Mouse (Mus musculus): ENCODE measurements around the gene Hspb11. TPM values are rescaled to one million over a fixed set of nuclear protein-coding genes. Genes with fewer than 3 reads are reported as not detected.

Gene Hspb11
- total and polyA plus RNA-seq, 2 experiments from 2014 or later, result 12.2 to 36.4 TPM

GRCm38 (mm10) chr4:107213279-107214011 lies 39.9 kb upstream of the Hspb11 start:
- TF ChIP-seq CTCF (IDR thresholded peaks at IDR 0.05; ENCODE audit: low read depth), result no peak
- DNase-seq (ENCODE audit: low spot score) (no peak), ATAC-seq (0 out of 2 replicates have a peak, but pooled peaks have one; percentile 24)
- Histone ChIP-seq H3K9me3 (ENCODE audit: low read length) (no peaks in the 10 kb centered on the region), H3K4me3 (ENCODE audit: low read length) (no peak overlapping the region), H3K9ac (replicated peaks; ENCODE audit: low read length) (no peak overlapping the region), H3K27ac (no peak overlapping the region), H3K4me2 (ENCODE audit: low read depth, low read length) (no peak overlapping the region), H3K36me3 (ENCODE audit: insufficient read depth, low read length) (0 out of 2 replicates have a peak, but pooled peaks cover 4% of the 10 kb centered on the region), H3K27me3 (ENCODE audit: insufficient read depth, low read length) (no peaks in the 10 kb centered on the region), H3K4me1 (ENCODE audit: insufficient read depth, low read length) (no peaks in the 10 kb centered on the region)
- 76% methylated on average over 12 of the region's 12 CpGs for WGBS

GRCm38 (mm10) chr4:107217574-107217973 lies 35.8 kb upstream of the Hspb11 start:
- no peak overlapping the region for H3K4me2 ChIP-seq (ENCODE audit: low read depth, low read length)
- no peaks in the 10 kb centered on the region for H3K4me1 ChIP-seq (ENCODE audit: insufficient read depth, low read length)
- no peak overlapping the region for H3K4me3 ChIP-seq (ENCODE audit: low read length)
- no peaks in the 10 kb centered on the region for H3K27me3 ChIP-seq (ENCODE audit: insufficient read depth, low read length)
- H3K9me3 ChIP-seq (ENCODE audit: low read length), result no peaks in the 10 kb centered on the region
- TF ChIP-seq CTCF (IDR thresholded peaks at IDR 0.05; ENCODE audit: low read depth), result no peak
- no peaks in the 10 kb centered on the region for H3K36me3 ChIP-seq (ENCODE audit: insufficient read depth, low read length)
- H3K27ac ChIP-seq, result no peak overlapping the region
- 84% methylated on average over 9 of the region's 9 CpGs for WGBS
- ATAC-seq (no peak), DNase-seq (ENCODE audit: low spot score) (no peak)
- H3K9ac ChIP-seq (replicated peaks; ENCODE audit: low read length), result no peak overlapping the region

- DNase-seq (ENCODE audit: low spot score), result no peak
- H3K4me3 ChIP-seq (ENCODE audit: low read length), result no peak overlapping the region
- H3K9me3 ChIP-seq (ENCODE audit: low read length), result no peaks in the 10 kb centered on the region
- H3K27me3 ChIP-seq (ENCODE audit: insufficient read depth, low read length), result no peaks in the 10 kb centered on the region
- H3K4me2 ChIP-seq (ENCODE audit: low read depth, low read length), result no peak overlapping the region
- H3K4me1 ChIP-seq (ENCODE audit: insufficient read depth, low read length), result no peaks in the 10 kb centered on the region
- H3K36me3 ChIP-seq (ENCODE audit: insufficient read depth, low read length), result no peaks in the 10 kb centered on the region
- WGBS, result 91% methylated on average over 5 of the region's 5 CpGs
- H3K9ac ChIP-seq (replicated peaks; ENCODE audit: low read length), result no peak overlapping the region
- no peak overlapping the region for H3K27ac ChIP-seq
- no peak for ATAC-seq
- TF ChIP-seq CTCF (IDR thresholded peaks at IDR 0.05; ENCODE audit: low read depth), result no peak
These were observed 31.9 kb upstream of the Hspb11 start for GRCm38 (mm10) chr4:107221524-107221923.

GRCm38 (mm10) chr4:107223225-107224204 lies 29.9 kb upstream of the Hspb11 start:
- 63% methylated on average over 11 of the region's 11 CpGs for WGBS
- H3K27me3 ChIP-seq (ENCODE audit: insufficient read depth, low read length), result no peaks in the 10 kb centered on the region
- peak; percentile 86 for ATAC-seq
- no peak overlapping the region for H3K27ac ChIP-seq
- no peak for TF ChIP-seq CTCF (IDR thresholded peaks at IDR 0.05; ENCODE audit: low read depth)
- H3K4me3 ChIP-seq (ENCODE audit: low read length), result no peak overlapping the region
- no peak overlapping the region for H3K4me2 ChIP-seq (ENCODE audit: low read depth, low read length)
- no peaks in the 10 kb centered on the region for H3K9me3 ChIP-seq (ENCODE audit: low read length)
- H3K9ac ChIP-seq (replicated peaks; ENCODE audit: low read length), result no peak overlapping the region
- peak; percentile 66 for DNase-seq (ENCODE audit: low spot score)
- H3K36me3 ChIP-seq (ENCODE audit: insufficient read depth, low read length), result no peaks in the 10 kb centered on the region
- no peaks in the 10 kb centered on the region for H3K4me1 ChIP-seq (ENCODE audit: insufficient read depth, low read length)

GRCm38 (mm10) chr4:107226313-107226712 lies 27.1 kb upstream of the Hspb11 start:
- no peak overlapping the region for H3K4me2 ChIP-seq (ENCODE audit: low read depth, low read length)
- WGBS, result 99% methylated on average over 2 of the region's 2 CpGs
- no peaks in the 10 kb centered on the region for H3K36me3 ChIP-seq (ENCODE audit: insufficient read depth, low read length)
- ATAC-seq (no peak), DNase-seq (ENCODE audit: low spot score) (no peak)
- H3K9ac ChIP-seq (replicated peaks; ENCODE audit: low read length), result no peak overlapping the region
- no peak overlapping the region for H3K4me3 ChIP-seq (ENCODE audit: low read length)
- H3K4me1 ChIP-seq (ENCODE audit: insufficient read depth, low read length), result no peaks in the 10 kb centered on the region
- no peaks in the 10 kb centered on the region for H3K9me3 ChIP-seq (ENCODE audit: low read length)
- H3K27ac ChIP-seq, result no peak overlapping the region
- no peak for TF ChIP-seq CTCF (IDR thresholded peaks at IDR 0.05; ENCODE audit: low read depth)
- no peaks in the 10 kb centered on the region for H3K27me3 ChIP-seq (ENCODE audit: insufficient read depth, low read length)

- ATAC-seq (no peak), DNase-seq (ENCODE audit: low spot score) (no peak)
- Histone ChIP-seq H3K4me1 (ENCODE audit: insufficient read depth, low read length) (no peaks in the 10 kb centered on the region), H3K27ac (no peak overlapping the region), H3K27me3 (ENCODE audit: insufficient read depth, low read length) (no peaks in the 10 kb centered on the region), H3K4me3 (ENCODE audit: low read length) (no peak overlapping the region), H3K36me3 (ENCODE audit: insufficient read depth, low read length) (peaks cover 24% of the 10 kb centered on the region; the same call in 1 of the 2 replicates), H3K4me2 (ENCODE audit: low read depth, low read length) (no peak overlapping the region), H3K9me3 (ENCODE audit: low read length) (no peaks in the 10 kb centered on the region), H3K9ac (replicated peaks; ENCODE audit: low read length) (no peak overlapping the region)
- WGBS, result 65% methylated on average over 3 of the region's 3 CpGs
- TF ChIP-seq CTCF (IDR thresholded peaks at IDR 0.05; ENCODE audit: low read depth), result no peak
These were observed 21.2 kb upstream of the Hspb11 start for GRCm38 (mm10) chr4:107232219-107232618.

Data from hindbrain, postnatal 0 days (tissue).